Comparison of ENCODE assay signal across 8 mouse cellular contexts in genomic region chr5:48240751-48241150, GRCm38 (mm10).
DNase-seq lines count a peak whose midpoint lies in the region; ATAC-seq and TF ChIP-seq lines count a peak whose summit lies in the region.
"Not testable (repeated sequence)": the region's sequence is repeated elsewhere in the genome, so short reads cannot be mapped to it uniquely, and the experiment has no call there.

No protein-coding gene starts in this region.

- H3K27me3 ChIP-seq in CH12.LX (replicated peaks); embryonic facial prominence, embryonic 11.5 days (ENCODE audit: control insufficient read depth, insufficient read depth, low read length); kidney, adult 2 months (replicated peaks; ENCODE audit: control insufficient read depth, insufficient read depth, low read length): not testable (repeated sequence)

- WGBS in embryonic facial prominence, embryonic 11.5 days, result 34% methylated on average over 6 of the region's 6 CpGs
- WGBS in kidney, adult 2 months, result 36% methylated on average over 6 of the region's 6 CpGs

- in situ Hi-C loops in CH12.LX (cut with MboI; ENCODE audit: low pct_ligation_motif_present, low pct_unique_long_range_greater_than_20kb, low sequenced_read_pairs), result not testable (repeated sequence)

- not testable (repeated sequence) for H3K79me2 ChIP-seq in CH12.LX (replicated peaks; ENCODE audit: control insufficient read depth, extremely low read depth, insufficient read depth, poor library complexity, severe bottlenecking)

- TF ChIP-seq RAD21 in CH12.LX (IDR thresholded peaks at IDR 0.05; ENCODE audit: low read depth, low read length), result peak; percentile 74

- TF ChIP-seq EP300 in CH12.LX (IDR thresholded peaks at IDR 0.05; ENCODE audit: low read length), result not testable (repeated sequence)

- H3K9me3 ChIP-seq in CH12.LX (replicated peaks; ENCODE audit: low read length); embryonic facial prominence, embryonic 11.5 days (replicated peaks; ENCODE audit: control insufficient read depth, low read length): not testable (repeated sequence)

- not testable (repeated sequence) for ATAC-seq in embryonic facial prominence, embryonic 11.5 days (replicated peaks; ENCODE audit: insufficient number of reproducible peaks, low FRiP score, low TSS enrichment, low read depth)

- dilution Hi-C loops in CH12.LX (cut with MboI; ENCODE audit: extremely low pct_ligation_motif_present, extremely low pct_unique_long_range_greater_than_20kb, low sequenced_read_pairs), result not testable (repeated sequence)

- peak; percentile 22 to 73; a peak in 2 of 4 replicates for TF ChIP-seq CTCF in CH12.LX (conservative IDR thresholded peaks at IDR 0.05 in 1 of 2, IDR thresholded peaks at IDR 0.05 in 1 of 2; ENCODE audit: low read depth in 2 of 2, low read length in 2 of 2)
- peak; percentile 47 for TF ChIP-seq CTCF in kidney, adult 2 months (conservative IDR thresholded peaks at IDR 0.05; ENCODE audit: insufficient read depth, insufficient read length, low read depth, low read length)

- DNase-seq in CH12.LX (ENCODE audit: extremely low read depth), result peak; percentile 70
- DNase-seq in brain, adult 2 months (ENCODE audit: low read depth, low spot score), result peak; percentile 77
- DNase-seq in embryonic facial prominence, embryonic 11.5 days (ENCODE audit: low spot score), result peak; percentile 73
- DNase-seq in heart, adult 11 months, result peak; percentile 48
- peak; percentile 52 for DNase-seq in kidney, adult 2 months
- DNase-seq in left cerebral cortex, adult 18-20 months (ENCODE audit: low spot score in 2 of 2), result peak; percentile 32 to 36
- peak; percentile 66 for DNase-seq in mesoderm, embryonic 11.5 days (ENCODE audit: low read depth, low spot score)
- peak; percentile 58 to 66 for DNase-seq in right cerebral cortex, postnatal 10 days (ENCODE audit: low spot score in 2 of 2)

- not testable (repeated sequence) for H3K4me1 ChIP-seq in CH12.LX (ENCODE audit: control insufficient read depth in 1 of 2, insufficient read depth in 2 of 2); embryonic facial prominence, embryonic 11.5 days (ENCODE audit: control insufficient read depth, insufficient read depth, low read length); kidney, adult 2 months (ENCODE audit: control insufficient read depth, insufficient read depth, low read length)

- not testable (repeated sequence) for TF ChIP-seq POLR2A in CH12.LX (IDR thresholded peaks at IDR 0.05; ENCODE audit: low read depth, low read length); kidney, adult 2 months (IDR thresholded peaks at IDR 0.05; ENCODE audit: low read depth, low read length)

- not testable (repeated sequence) for H3K9ac ChIP-seq in CH12.LX (ENCODE audit: insufficient read depth, low read depth); embryonic facial prominence, embryonic 11.5 days (replicated peaks; ENCODE audit: low read length)

- not testable (repeated sequence) for H3K27ac ChIP-seq in CH12.LX (ENCODE audit: insufficient read depth, low read depth); embryonic facial prominence, embryonic 11.5 days (replicated peaks; ENCODE audit: low read depth, low read length); kidney, adult 2 months (ENCODE audit: insufficient read depth, low read depth, low read length)

- H3K36me3 ChIP-seq in CH12.LX (replicated peaks in 1 of 2; ENCODE audit: control insufficient read depth in 1 of 2, insufficient read depth in 1 of 2, low read length in 1 of 2); embryonic facial prominence, embryonic 11.5 days (replicated peaks; ENCODE audit: control insufficient read depth, insufficient read depth, low read depth, low read length); kidney, adult 2 months (ENCODE audit: control insufficient read depth, insufficient read depth, low read length): not testable (repeated sequence)

- not testable (repeated sequence) for H3K4me2 ChIP-seq in CH12.LX (ENCODE audit: insufficient read depth, low read depth, poor library complexity, severe bottlenecking); embryonic facial prominence, embryonic 11.5 days (ENCODE audit: low read depth, low read length)

- not testable (repeated sequence) for H3K4me3 ChIP-seq in CH12.LX (replicated peaks in 1 of 3; ENCODE audit: low read depth in 2 of 3, low read length in 2 of 3, poor library complexity in 1 of 3); embryonic facial prominence, embryonic 11.5 days (ENCODE audit: low read depth, low read length); kidney, adult 2 months (ENCODE audit: insufficient read depth, low read depth, low read length)

TF ChIP-seq in CH12.LX, 34 proteins besides CTCF, POLR2A, EP300 and RAD21:
- TF ChIP-seq SMC3 (IDR thresholded peaks at IDR 0.05; ENCODE audit: low read depth, low read length), result peak; percentile 61
